Mouse (Mus musculus) forebrain, embryonic 16.5 days (tissue): ENCODE measurements at regions not wholly inside any gene's neighbourhood (a gene's known extent, or its start where the extent isn't known, plus 50 kb on each side); places are given as distances from the start of the nearest gene placed in this dataset.

Experiments
- ATAC-seq: fragments of 200-750 bp; cut with Nextera tagmentation; 2 replicates; pipeline ENCODE4 v1.8.0; 2017; ENCODE audit warnings: mild to moderate bottlenecking, moderate library complexity
- H3K27ac ChIP-seq: fragments of 300-500 bp; sonication (generic); 2 replicates; pipeline ENCODE4 v1.5.1; 2014; ENCODE audit warnings: low read length, control low read depth
- H3K27me3 ChIP-seq: fragments of 300-500 bp; sonication (generic); replicated peaks from 2 replicates; pipeline ENCODE4 v1.6.1; 2014; ENCODE audit warnings: low read length; ENCODE audit not compliant: control insufficient read depth, insufficient read depth
- H3K36me3 ChIP-seq: fragments of 300-500 bp; sonication (generic); 2 replicates; pipeline ENCODE4 v1.6.1; 2014; ENCODE audit not compliant: control insufficient read depth, insufficient read depth
- H3K4me1 ChIP-seq: fragments of 300-500 bp; sonication (generic); replicated peaks from 2 replicates; pipeline ENCODE4 v1.6.1; 2014; ENCODE audit warnings: low read length; ENCODE audit not compliant: control insufficient read depth, insufficient read depth
- H3K4me2 ChIP-seq: fragments of 300-500 bp; sonication (generic); 2 replicates; pipeline ENCODE4 v1.6.1; 2014; ENCODE audit warnings: mild to moderate bottlenecking, low read length, control low read depth
- H3K4me3 ChIP-seq: fragments of 300-500 bp; sonication (generic); replicated peaks from 2 replicates; pipeline ENCODE4 v1.5.1; 2014; ENCODE audit warnings: mild to moderate bottlenecking, low read length, control low read depth
- H3K9ac ChIP-seq: fragments of 300-500 bp; sonication (generic); replicated peaks from 2 replicates; pipeline ENCODE4 v1.6.1; 2014; ENCODE audit warnings: low read depth, low read length, control low read depth
- H3K9me3 ChIP-seq: fragments of 300-500 bp; sonication (generic); 2 replicates; pipeline ENCODE4 v1.6.1; 2016; ENCODE audit warnings: low read length; ENCODE audit not compliant: control insufficient read depth
- WGBS: fragments of 180-500 bp; shearing (Covaris S2); extraction: QIAGEN DNeasy Blood & Tissue Kit; methylation state at CpG from one replicate; pipeline ENCODE4 v1.1.7; 2014; 5-methylcytosine and 5-hydroxymethylcytosine counted together

- peak overlapping the region; percentile 90 for H3K27ac ChIP-seq
Observed at GRCm38 (mm10) chr4:87461181-87461912, 231.1 kb upstream of the Slc24a2 start.

DNA sequence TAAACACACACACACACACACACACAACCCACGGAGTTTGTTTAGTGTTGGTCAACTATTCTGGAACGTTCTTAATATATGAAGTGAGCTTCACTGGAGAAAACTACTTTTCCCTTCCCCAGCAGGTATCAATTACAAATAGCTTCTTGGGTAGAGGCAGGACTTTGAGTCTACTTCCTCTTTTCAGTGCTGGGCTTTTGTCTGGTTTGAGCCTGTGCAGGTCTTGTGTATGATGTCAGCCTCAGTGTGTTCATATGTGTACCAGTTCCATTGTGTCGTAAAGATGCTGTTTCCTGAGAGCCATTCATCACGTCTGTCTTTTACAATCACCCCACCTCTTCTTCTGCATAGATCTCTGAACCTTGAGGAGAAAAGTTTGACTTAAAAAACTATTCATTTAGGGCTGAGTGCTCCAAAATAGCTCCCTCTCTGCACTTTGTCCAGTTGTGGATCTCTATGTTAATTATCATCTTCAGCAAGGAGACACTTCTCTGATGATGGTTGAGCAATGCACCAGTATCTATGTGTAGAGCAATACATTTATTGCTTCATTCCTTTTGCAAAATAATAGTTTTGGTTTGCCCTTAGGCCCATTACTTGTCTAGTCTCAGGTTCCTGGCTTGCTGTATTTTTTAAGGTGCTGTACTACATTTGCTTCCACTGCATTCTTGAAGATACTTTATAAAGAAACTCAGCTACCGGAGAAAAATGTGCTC, 225.7 kb upstream of the Slc24a2 start:
- ATAC-seq, result no peak
- no peaks in the 10 kb centered on the region for H3K36me3 ChIP-seq
- 78% methylated on average over 5 of the region's 5 CpGs for WGBS

More at GRCm38 (mm10) chr4:87461181-87461912, 231.1 kb upstream of the Slc24a2 start:
- Histone ChIP-seq H3K4me2 (no peak overlapping the region), H3K4me3 (no peak overlapping the region), H3K9ac (no peak overlapping the region), H3K4me1 (peaks cover 19% of the 10 kb centered on the region), H3K9me3 (no peaks in the 10 kb centered on the region), H3K36me3 (no peaks in the 10 kb centered on the region), H3K27me3 (no peaks in the 10 kb centered on the region)
- peak; percentile 95 for ATAC-seq
- WGBS, result 19% methylated on average over 7 of the region's 7 CpGs

DNA sequence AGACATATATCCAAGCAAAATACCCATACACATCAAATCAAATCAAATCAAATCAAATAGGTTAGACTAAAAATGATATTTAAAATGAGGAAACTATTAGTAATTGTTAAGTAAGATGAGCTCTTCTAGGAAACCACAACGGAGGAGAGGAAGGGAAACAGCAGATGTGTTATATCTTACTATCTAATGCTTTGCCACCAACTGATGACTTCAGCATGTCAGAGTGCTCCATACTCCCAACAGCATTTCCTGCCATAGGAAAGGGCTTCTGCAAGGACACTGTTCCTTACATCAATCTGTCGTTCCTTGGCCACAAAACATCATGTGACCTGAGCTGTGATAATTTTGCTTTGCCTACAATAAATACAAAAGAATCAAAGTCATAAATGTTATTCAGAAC, 221.8 kb upstream of the Slc24a2 start:
- no peak for ATAC-seq
- Histone ChIP-seq H3K36me3 (no peaks in the 10 kb centered on the region), H3K4me1 (no peaks in the 10 kb centered on the region; the same call in 1 of the 2 replicates), H3K27me3 (no peaks in the 10 kb centered on the region), H3K4me3 (no peak overlapping the region), H3K9ac (no peak overlapping the region), H3K9me3 (no peaks in the 10 kb centered on the region), H3K4me2 (no peak overlapping the region), H3K27ac (no peak overlapping the region)
- 87% methylated on average over 2 of the region's 2 CpGs for WGBS

More for the DNA sequence above, 225.7 kb upstream of the Slc24a2 start:
- Histone ChIP-seq H3K9me3 (no peaks in the 10 kb centered on the region), H3K4me3 (no peak overlapping the region), H3K4me2 (no peak overlapping the region), H3K27me3 (no peaks in the 10 kb centered on the region), H3K4me1 (peaks cover 6% of the 10 kb centered on the region), H3K9ac (no peak overlapping the region), H3K27ac (no peak overlapping the region)

GRCm38 (mm10) chr4:87451251-87451650, 221.0 kb upstream of the Slc24a2 start:
- H3K9ac ChIP-seq, result no peak overlapping the region
- no peak for ATAC-seq
- WGBS, result 76% methylated on average over 5 of the region's 5 CpGs

DNA sequence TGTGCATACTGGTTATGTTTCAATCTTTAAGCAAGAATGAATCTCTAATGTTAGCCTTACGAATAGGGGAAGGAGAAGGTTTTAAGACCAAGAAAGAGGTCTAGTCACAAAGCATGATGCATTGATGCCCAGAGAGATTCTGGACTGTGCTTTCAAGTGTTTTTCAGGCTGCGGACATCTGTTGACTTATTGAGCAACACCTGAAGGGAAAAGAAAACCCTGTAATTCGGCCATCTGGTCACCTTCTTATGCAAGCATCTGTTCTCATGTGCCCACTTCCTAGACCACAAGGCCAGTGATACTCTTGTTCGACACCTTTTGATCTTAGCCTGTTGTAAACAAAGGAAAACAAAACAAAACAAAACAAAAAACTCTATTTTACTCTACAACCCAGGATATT, 218.1 kb upstream of the Slc24a2 start:
- Histone ChIP-seq H3K4me2 (no peak overlapping the region), H3K9me3 (no peaks in the 10 kb centered on the region), H3K4me3 (no peak overlapping the region), H3K27me3 (no peaks in the 10 kb centered on the region), H3K4me1 (no peaks in the 10 kb centered on the region; the same call in 1 of the 2 replicates), H3K9ac (no peak overlapping the region), H3K36me3 (no peaks in the 10 kb centered on the region), H3K27ac (no peak overlapping the region)
- 75% methylated on average over 4 of the region's 4 CpGs for WGBS
- no peak for ATAC-seq

More at GRCm38 (mm10) chr4:87451251-87451650, 221.0 kb upstream of the Slc24a2 start:
- Histone ChIP-seq H3K36me3 (no peaks in the 10 kb centered on the region), H3K4me2 (no peak overlapping the region), H3K27me3 (no peaks in the 10 kb centered on the region), H3K27ac (no peak overlapping the region), H3K4me1 (no peaks in the 10 kb centered on the region; the same call in 1 of the 2 replicates), H3K4me3 (no peak overlapping the region), H3K9me3 (no peaks in the 10 kb centered on the region)

DNA sequence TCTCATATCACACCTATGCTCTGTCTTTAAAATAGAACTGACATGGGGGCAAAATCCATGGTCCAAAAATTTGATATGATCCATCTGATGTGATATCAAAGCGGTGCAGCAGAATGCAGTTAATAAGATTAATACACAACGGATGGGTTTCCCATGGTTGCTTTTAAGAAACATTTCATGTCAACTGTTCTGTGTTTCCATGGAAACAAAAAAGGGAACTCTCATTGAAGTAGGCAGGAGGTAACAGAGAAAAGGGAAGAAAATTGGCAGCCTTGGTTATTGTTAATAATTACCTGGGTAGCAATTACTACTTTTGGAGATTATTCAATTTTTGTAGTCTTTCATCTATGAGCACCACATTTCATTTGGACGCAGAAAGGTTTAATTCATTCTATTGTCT, 216.6 kb upstream of the Slc24a2 start:
- Histone ChIP-seq H3K4me2 (no peak overlapping the region), H3K9ac (no peak overlapping the region), H3K9me3 (no peaks in the 10 kb centered on the region), H3K36me3 (no peaks in the 10 kb centered on the region), H3K27ac (no peak overlapping the region), H3K4me3 (no peak overlapping the region), H3K4me1 (no peaks in the 10 kb centered on the region; the same call in 1 of the 2 replicates), H3K27me3 (no peaks in the 10 kb centered on the region)
- ATAC-seq, result no peak
- WGBS, result 62% methylated on average over 3 of the region's 3 CpGs

GRCm38 (mm10) chr4:87434136-87434535, 203.9 kb upstream of the Slc24a2 start:
- no peaks in the 10 kb centered on the region for H3K27me3 ChIP-seq
- H3K9me3 ChIP-seq, result no peaks in the 10 kb centered on the region
- WGBS, result 89% methylated on average over 4 of the region's 4 CpGs
- H3K4me1 ChIP-seq, result no peaks in the 10 kb centered on the region
- no peaks in the 10 kb centered on the region for H3K36me3 ChIP-seq
- H3K27ac ChIP-seq, result no peak overlapping the region
- no peak overlapping the region for H3K4me3 ChIP-seq
- ATAC-seq, result no peak
- no peak overlapping the region for H3K4me2 ChIP-seq
- H3K9ac ChIP-seq, result no peak overlapping the region

DNA sequence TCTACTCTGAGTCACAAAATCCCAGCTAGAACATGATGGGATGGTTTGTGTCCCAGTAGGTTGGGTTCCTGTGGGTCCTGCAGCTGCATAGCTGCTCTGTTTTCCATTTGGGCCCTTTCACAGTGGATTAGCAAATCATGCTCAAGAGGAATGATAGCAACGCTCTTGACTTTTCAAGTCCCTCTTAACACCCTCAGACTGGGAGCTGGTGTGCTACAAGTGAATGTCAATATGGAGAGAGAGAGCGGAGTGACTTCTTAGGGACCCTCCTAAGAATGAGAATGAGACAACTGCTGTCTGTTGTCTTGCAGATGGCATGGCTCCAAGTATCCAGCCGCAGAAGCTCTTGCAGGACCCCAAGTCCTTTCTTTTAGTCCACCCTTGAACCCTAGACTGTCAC, 198.1 kb upstream of the Slc24a2 start:
- ATAC-seq, result no peak
- WGBS, result 74% methylated on average over 3 of the region's 3 CpGs
- Histone ChIP-seq H3K27me3 (no peaks in the 10 kb centered on the region), H3K4me2 (no peak overlapping the region), H3K27ac (no peak overlapping the region), H3K9me3 (no peaks in the 10 kb centered on the region), H3K4me1 (no peaks in the 10 kb centered on the region), H3K4me3 (no peak overlapping the region), H3K36me3 (no peaks in the 10 kb centered on the region), H3K9ac (no peak overlapping the region)

- no peak for ATAC-seq
- Histone ChIP-seq H3K9ac (no peak overlapping the region), H3K27me3 (no peaks in the 10 kb centered on the region), H3K4me3 (no peak overlapping the region), H3K27ac (no peak overlapping the region), H3K4me2 (no peak overlapping the region), H3K4me1 (peaks cover 3% of the 10 kb centered on the region), H3K36me3 (no peaks in the 10 kb centered on the region), H3K9me3 (no peaks in the 10 kb centered on the region)
- WGBS, result 83% methylated on average over 1 of the region's 1 CpGs
Observed at GRCm38 (mm10) chr4:87424066-87424465, 193.8 kb upstream of the Slc24a2 start.
